Mouse (Mus musculus) liver, adult 2 months (tissue): ENCODE measurements around the gene Gast. TPM values are rescaled to one million over a fixed set of nuclear protein-coding genes. Genes with fewer than 3 reads are reported as not detected.
"Not testable (repeated sequence)": the region's sequence is repeated elsewhere in the genome, so short reads cannot be mapped to it uniquely, and the experiment has no call there.

Source experiments
- DNase-seq: peaks from one replicate; pipeline ENCODE4 v3.0.0-alpha.2; 2011; ENCODE audit warnings: low read depth, low spot score; ENCODE audit errors: extremely low read depth
- H3K27ac ChIP-seq: fragments of 200-500 bp; replicated peaks from 2 replicates; pipeline ENCODE4 v1.5.1; 2012; ENCODE audit warnings: low read depth, mild to moderate bottlenecking, control low read depth, inconsistent platforms, low read length; ENCODE audit not compliant: insufficient read depth
- H3K27me3 ChIP-seq: fragments of 200-500 bp; 2 replicates; pipeline ENCODE4 v1.6.1; 2012; ENCODE audit warnings: mild to moderate bottlenecking, moderate library complexity, low read length, inconsistent platforms; ENCODE audit not compliant: control insufficient read depth, insufficient read depth
- H3K36me3 ChIP-seq: fragments of 200-500 bp; 2 replicates; pipeline ENCODE4 v1.6.1; 2012; ENCODE audit warnings: low read length, inconsistent platforms; ENCODE audit not compliant: control insufficient read depth, insufficient read depth
- H3K4me1 ChIP-seq: fragments of 200-500 bp; 2 replicates; pipeline ENCODE4 v1.6.1; 2011; ENCODE audit warnings: low read length; ENCODE audit not compliant: control insufficient read depth, insufficient read depth
- H3K4me3 ChIP-seq: fragments of 200-500 bp; 2 replicates; pipeline ENCODE4 v1.5.1; 2011; ENCODE audit warnings: low read depth, mild to moderate bottlenecking, control low read depth, low read length, moderate library complexity; ENCODE audit not compliant: insufficient read depth
- H3K79me2 ChIP-seq: fragments of 200-500 bp; 2 replicates; pipeline ENCODE4 v1.6.1; 2012; ENCODE audit warnings: inconsistent platforms, mild to moderate bottlenecking, low read length, moderate library complexity; ENCODE audit not compliant: control insufficient read depth, insufficient read depth
- H3K9ac ChIP-seq: fragments of 200-500 bp; 2 replicates; pipeline ENCODE4 v1.6.1; 2012; ENCODE audit warnings: low read depth, mild to moderate bottlenecking, control low read depth, inconsistent platforms, low read length
- CTCF ChIP-seq: fragments of 200-500 bp; IDR thresholded peaks from 2 replicates; pipeline ENCODE4 v1.5.1; 2011; ENCODE audit warnings: low read depth, low read length, control low read depth
- POLR2A ChIP-seq: fragments of 200-500 bp; IDR thresholded peaks from 2 replicates; pipeline ENCODE4 v1.6.1; 2011; ENCODE audit warnings: low read length, control low read depth; ENCODE audit not compliant: insufficient read depth; ENCODE audit errors: extremely low read depth
- WGBS: fragments of 180-500 bp; shearing (Covaris S2); methylation state at CpG from one replicate; pipeline ENCODE4 v1.1.7; 2018; 5-methylcytosine and 5-hydroxymethylcytosine counted together
- polyA plus RNA-seq: library from polyadenylated mRNA; depleted of rRNA; stranded (reverse); fragments of >200 nt; gene quantifications from 2 replicates; pipeline ENCODE4 v1.2.3, GENCODE M21; 2012
- total RNA-seq: library from RNA; depleted of rRNA; stranded (reverse); fragments of >200 nt; gene quantifications from 2 replicates; pipeline ENCODE4 v1.2.3, GENCODE M21; 2014

Gene Gast
- total and polyA plus RNA-seq, 2 experiments: not detected

- Histone ChIP-seq H3K27me3 (no peaks in the 10 kb centered on the region), H3K4me1 (peaks cover 11% of the 10 kb centered on the region; the same call in 1 of the 2 replicates), H3K36me3 (no peaks in the 10 kb centered on the region), H3K27ac (peak overlapping the region; percentile 24; the same call in 1 of the 2 replicates), H3K9ac (no peak overlapping the region), H3K4me3 (no peak overlapping the region), H3K79me2 (no peaks in the 10 kb centered on the region)
- no peak for DNase-seq
- WGBS: 67% methylated on average over 16 of the region's 16 CpGs
- TF ChIP-seq POLR2A (no peak), CTCF (no peak)
These were observed 4.0 kb upstream of the Gast start for GRCm38 (mm10) chr11:100330235-100330634.

DNA sequence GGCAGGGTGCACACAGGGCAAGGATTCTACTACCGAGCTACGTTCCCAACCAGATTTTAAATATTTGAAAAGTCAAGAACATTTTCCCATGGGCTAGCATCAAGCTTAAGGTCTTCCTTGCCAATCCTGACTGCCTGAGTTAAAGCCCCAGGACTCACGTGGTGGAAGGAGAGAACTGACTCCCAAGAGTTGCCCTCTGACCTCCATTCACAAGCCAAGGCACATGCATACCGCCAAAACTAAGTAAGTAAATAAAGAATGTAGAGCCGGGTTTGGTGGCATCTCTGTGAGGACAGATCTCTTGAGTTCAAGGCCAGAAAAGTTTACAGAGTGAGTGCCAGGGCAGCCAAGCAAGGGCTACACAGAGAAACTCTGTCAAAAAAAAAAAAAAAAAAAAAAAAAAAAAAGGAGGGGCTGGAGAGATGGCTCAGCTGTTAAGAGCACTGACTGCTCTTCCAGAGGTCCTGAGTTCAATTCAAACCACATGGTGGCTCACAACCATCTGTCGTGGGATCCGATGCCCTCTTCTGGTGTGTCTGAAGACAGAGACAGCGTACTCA lies 3.3 kb upstream of the Gast start:
- not testable (repeated sequence) for H3K36me3 ChIP-seq, H3K4me3 ChIP-seq, H3K27me3 ChIP-seq, H3K79me2 ChIP-seq, H3K9ac ChIP-seq
- peak; percentile 98 for DNase-seq
- 30% methylated on average over 8 of the region's 8 CpGs for WGBS
- Histone ChIP-seq H3K4me1 (peaks cover 11% of the 10 kb centered on the region; the same call in 1 of the 2 replicates), H3K27ac (peak overlapping the region; percentile 24; the same call in 1 of the 2 replicates)

DNA sequence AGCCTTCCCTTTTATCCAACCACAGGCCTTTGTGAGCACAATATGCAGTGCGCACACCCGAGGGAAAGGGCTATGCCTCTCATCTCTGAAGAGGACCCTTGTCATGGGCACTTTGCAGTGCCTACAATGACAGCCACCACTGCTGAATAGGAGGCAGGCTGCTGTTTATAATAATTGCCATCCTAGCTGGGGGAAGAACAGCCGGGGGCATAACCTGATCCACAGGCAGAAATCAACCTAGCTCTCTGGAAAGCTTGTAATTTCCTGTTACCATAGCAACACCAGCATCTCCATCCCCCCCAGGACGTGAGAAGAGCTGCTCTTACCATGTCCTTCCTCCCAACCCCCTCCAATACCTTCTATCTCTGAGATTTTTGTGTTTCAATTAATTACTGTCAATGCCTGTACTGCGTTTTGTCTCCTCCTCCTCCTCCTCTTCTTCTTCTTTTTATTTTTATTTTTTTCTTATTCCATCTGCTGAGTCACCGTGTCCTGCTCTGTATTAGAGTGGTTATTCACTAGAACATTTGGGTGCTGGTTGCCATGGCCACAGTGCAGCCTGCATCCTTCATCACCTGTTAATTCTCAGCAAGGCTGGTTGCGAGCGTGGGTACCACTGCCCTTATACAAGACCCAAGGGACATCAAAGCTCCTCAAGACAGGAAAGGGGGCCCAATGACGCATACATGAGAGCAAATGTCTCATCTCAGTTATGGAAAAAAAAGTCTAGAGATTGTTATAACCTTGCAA lies 1.3 kb upstream of the Gast start:
- 77% methylated on average over 9 of the region's 9 CpGs for WGBS
- Histone ChIP-seq H3K9ac (no peak overlapping the region), H3K4me1 (peaks cover 11% of the 10 kb centered on the region; the same call in 1 of the 2 replicates), H3K79me2 (no peaks in the 10 kb centered on the region), H3K4me3 (no peak overlapping the region), H3K27ac (no peak overlapping the region), H3K36me3 (no peaks in the 10 kb centered on the region), H3K27me3 (no peaks in the 10 kb centered on the region)
- DNase-seq: no peak
- TF ChIP-seq POLR2A (no peak), CTCF (no peak)

DNA sequence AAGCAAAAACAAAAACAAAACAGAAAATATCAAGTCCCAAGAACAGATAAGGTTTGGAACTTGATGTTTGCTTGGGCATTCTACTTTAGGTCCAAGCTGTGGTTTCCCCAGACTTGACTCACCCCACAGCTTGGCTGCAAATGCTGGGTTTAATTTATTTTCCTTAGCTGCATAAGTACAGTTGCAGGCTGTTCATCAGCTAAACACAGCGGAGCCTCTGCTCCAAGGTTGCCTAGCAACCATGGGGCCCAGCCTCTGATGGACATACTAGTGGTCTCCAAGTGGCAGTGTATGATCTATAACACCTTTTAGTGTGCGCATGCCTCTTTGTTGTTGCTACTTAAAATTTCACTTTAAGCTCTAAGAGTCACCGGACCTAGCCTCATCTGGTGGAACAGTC lies 1.5 kb downstream of the Gast start:
- H3K79me2 ChIP-seq: no peaks in the 10 kb centered on the region
- H3K36me3 ChIP-seq: no peaks in the 10 kb centered on the region
- no peak overlapping the region for H3K4me3 ChIP-seq
- 86% methylated on average over 3 of the region's 3 CpGs for WGBS
- no peaks in the 10 kb centered on the region for H3K4me1 ChIP-seq
- H3K27ac ChIP-seq: no peak overlapping the region
- no peak overlapping the region for H3K9ac ChIP-seq
- TF ChIP-seq CTCF (no peak), POLR2A (no peak)
- no peak for DNase-seq
- H3K27me3 ChIP-seq: no peaks in the 10 kb centered on the region

DNA sequence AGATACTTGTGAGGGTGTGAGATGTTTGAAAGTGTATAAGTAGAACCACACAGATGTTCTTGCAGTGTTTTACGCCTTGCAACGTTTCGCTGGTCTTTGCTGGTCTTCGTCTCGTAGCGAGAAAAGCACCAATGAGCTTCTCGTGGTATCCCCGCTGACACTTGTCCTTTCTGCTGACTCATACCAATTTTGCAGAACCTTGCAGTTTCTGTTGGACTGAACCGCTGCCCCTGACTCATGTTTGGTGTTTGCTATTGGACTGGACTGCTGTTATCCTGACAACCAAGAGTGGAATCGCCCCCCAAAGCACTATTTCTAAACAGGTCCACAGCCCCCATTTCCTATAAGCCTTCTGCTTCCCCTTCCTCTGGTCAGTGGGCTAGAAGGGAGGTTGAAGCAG lies 10.1 kb downstream of the Gast start:
- Histone ChIP-seq H3K27ac (peak overlapping the region; percentile 59; the same call in 1 of the 2 replicates), H3K4me1 (no peaks in the 10 kb centered on the region), H3K9ac (no peak overlapping the region), H3K4me3 (no peak overlapping the region), H3K79me2 (no peaks in the 10 kb centered on the region), H3K27me3 (no peaks in the 10 kb centered on the region), H3K36me3 (no peaks in the 10 kb centered on the region)
- TF ChIP-seq POLR2A: no peak
- TF ChIP-seq CTCF: no peak
- DNase-seq: no peak
- WGBS: 89% methylated on average over 10 of the region's 10 CpGs

GRCm38 (mm10) chr11:100352076-100352857 lies 18.1 kb downstream of the Gast start:
- no peaks in the 10 kb centered on the region for H3K79me2 ChIP-seq
- 0 out of 2 replicates have a peak, but pooled peaks cover 3% of the 10 kb centered on the region for H3K27me3 ChIP-seq
- H3K4me1 ChIP-seq: peaks cover 2% of the 10 kb centered on the region
- TF ChIP-seq POLR2A (no peak), CTCF (peak; percentile 72)
- WGBS: 44% methylated on average over 10 of the region's 10 CpGs
- no peak overlapping the region for H3K4me3 ChIP-seq
- H3K9ac ChIP-seq: no peak overlapping the region
- H3K27ac ChIP-seq: no peak overlapping the region
- no peaks in the 10 kb centered on the region for H3K36me3 ChIP-seq
- DNase-seq: no peak
